Mouse (Mus musculus): ENCODE results near the gene Ier3.

DNA sequence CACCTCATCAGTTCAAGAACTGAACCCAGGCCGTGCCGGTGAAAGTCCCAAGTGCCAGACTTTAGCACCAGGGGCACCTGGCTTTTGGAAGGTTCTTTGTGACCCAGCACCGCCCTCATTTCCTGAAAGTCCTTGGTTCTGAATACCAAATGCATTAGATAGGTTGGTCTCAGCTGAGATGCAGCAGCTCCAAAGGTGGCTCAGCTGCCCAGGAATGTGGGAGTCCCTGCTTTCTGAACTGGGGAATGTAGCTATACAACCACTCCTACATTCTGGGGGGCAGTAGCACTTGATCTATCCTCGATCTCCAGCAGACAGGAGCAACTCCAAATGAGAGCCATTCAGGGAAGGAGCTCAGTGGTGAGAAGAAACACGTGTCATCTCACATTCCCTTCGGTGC is 8.7 kb upstream of the Ier3 start:
- TF ChIP-seq CTCF (IDR thresholded peaks at IDR 0.05; ENCODE audit: low read depth), result no peak
- TF ChIP-seq EP300 (IDR thresholded peaks at IDR 0.05; ENCODE audit: low read depth), result no peak

Data from liver, postnatal 0 days (tissue).